Mouse (Mus musculus) fibroblast of lung, adult 2 months (primary cell): Measurements from ENCODE around the gene Zfp326.

ENCODE experiments used
- DNase-seq: peaks from one replicate; pipeline ENCODE4 v3.0.0-alpha.2; 2011; ENCODE audit warnings: low read depth

The Zfp326 gene

GRCm38 (mm10) chr5:105941951-105942350 lies 65.6 kb downstream of the Zfp326 start:
- DNase-seq, result no peak
